Mouse (Mus musculus) cortical plate, adult 2 months (tissue): ENCODE data around the gene Slamf8.

Experiments
- CTCF ChIP-seq: fragments of 200-500 bp; IDR thresholded peaks from 2 replicates; pipeline ENCODE4 v1.5.1; 2011; ENCODE audit warnings: mild to moderate bottlenecking, control low read depth, low read length; ENCODE audit not compliant: insufficient read depth; ENCODE audit errors: extremely low read depth
- POLR2A ChIP-seq: fragments of 200-500 bp; IDR thresholded peaks from 2 replicates; pipeline ENCODE4 v1.6.1; 2011; ENCODE audit warnings: mild to moderate bottlenecking, low read length, control low read depth; ENCODE audit not compliant: insufficient read depth; ENCODE audit errors: extremely low read depth

GRCm38 (mm10) chr1:172638781-172639180, 48.4 kb upstream of the Slamf8 start:
- no peak for TF ChIP-seq CTCF
- TF ChIP-seq POLR2A: no peak
